Mouse (Mus musculus) testis, adult 2 months (tissue): ENCODE measurements at regions not wholly inside any gene's neighbourhood (a gene's known extent, or its start where the extent isn't known, plus 50 kb on each side); places are given as distances from the start of the nearest gene placed in this dataset.

Experiments used
- H3K27ac ChIP-seq: fragments of 200-500 bp; 2 replicates; pipeline ENCODE4 v1.5.1; 2012; ENCODE audit warnings: low read depth, low read length; ENCODE audit not compliant: control insufficient read depth, insufficient read depth
- H3K27me3 ChIP-seq: fragments of 200-500 bp; 2 replicates; pipeline ENCODE4 v1.6.1; 2012; ENCODE audit warnings: mild to moderate bottlenecking, low read length, moderate library complexity; ENCODE audit not compliant: control insufficient read depth, insufficient read depth
- H3K36me3 ChIP-seq: fragments of 200-500 bp; 2 replicates; pipeline ENCODE4 v1.6.1; 2012; ENCODE audit warnings: mild to moderate bottlenecking, low read length; ENCODE audit not compliant: control insufficient read depth, insufficient read depth
- H3K4me1 ChIP-seq: fragments of 200-500 bp; 2 replicates; pipeline ENCODE4 v1.6.1; 2012; ENCODE audit warnings: low read length; ENCODE audit not compliant: control insufficient read depth, insufficient read depth
- H3K4me3 ChIP-seq: fragments of 200-500 bp; 2 replicates; pipeline ENCODE4 v1.5.1; 2012; ENCODE audit warnings: low read depth, mild to moderate bottlenecking, low read length, moderate library complexity, mixed read lengths; ENCODE audit not compliant: control insufficient read depth
- CTCF ChIP-seq: fragments of 200-500 bp; IDR thresholded peaks from 2 replicates; pipeline ENCODE4 v1.5.1; 2012; ENCODE audit warnings: low read depth, mild to moderate bottlenecking, inconsistent platforms, low read length, moderate library complexity; ENCODE audit not compliant: control insufficient read depth, insufficient read depth, insufficient replicate concordance
- POLR2A ChIP-seq: fragments of 200-500 bp; IDR thresholded peaks from 2 replicates; pipeline ENCODE4 v1.6.1; 2012; ENCODE audit warnings: low read depth, mild to moderate bottlenecking, inconsistent platforms, low read length, moderate library complexity; ENCODE audit not compliant: control insufficient read depth

DNA sequence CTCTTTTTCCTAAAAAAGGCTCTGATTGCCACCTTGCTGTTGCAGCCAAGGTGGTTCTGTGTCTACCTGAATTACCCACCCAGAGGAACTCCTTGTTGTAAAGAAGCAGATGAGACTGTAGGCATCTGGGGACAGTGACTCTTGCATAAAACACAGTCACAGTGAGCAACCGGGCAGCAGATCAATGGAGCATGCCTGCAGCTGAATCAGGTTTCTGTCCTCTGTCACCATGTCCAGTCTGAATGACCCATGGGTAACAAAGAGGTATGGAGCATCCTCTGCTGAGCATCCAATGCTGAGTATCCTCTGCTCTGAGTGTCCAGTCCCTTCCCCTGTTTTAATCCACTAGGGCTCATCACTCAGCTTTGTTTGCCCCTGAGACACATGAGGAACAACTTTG, 172.1 kb upstream of the Ankrd50 start:
- H3K27ac ChIP-seq, result no peak overlapping the region
- no peaks in the 10 kb centered on the region for H3K27me3 ChIP-seq
- H3K4me3 ChIP-seq, result no peak overlapping the region
- H3K4me1 ChIP-seq, result no peaks in the 10 kb centered on the region
- TF ChIP-seq POLR2A, result no peak
- TF ChIP-seq CTCF, result no peak
- H3K36me3 ChIP-seq, result no peaks in the 10 kb centered on the region

DNA sequence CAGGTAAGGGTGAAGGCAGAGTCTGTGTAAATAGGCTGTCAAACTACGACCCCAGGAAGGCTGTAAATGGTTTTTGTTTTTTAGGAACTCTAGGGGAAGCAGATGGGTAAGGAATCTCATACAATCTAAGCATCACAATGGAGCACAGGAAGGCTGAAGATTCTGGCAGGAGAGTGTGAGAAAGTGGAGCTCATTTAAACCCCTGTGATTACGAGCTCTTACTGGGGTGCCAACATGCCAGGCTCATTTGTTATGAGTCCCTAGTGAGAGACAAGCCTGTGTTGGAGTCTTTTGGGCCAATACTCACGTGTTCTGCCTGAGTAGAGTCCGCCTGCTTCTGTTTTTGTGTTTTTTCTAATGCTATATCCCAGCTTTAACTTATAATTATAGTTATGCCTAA, 169.3 kb upstream of the Ankrd50 start:
- Histone ChIP-seq H3K4me3 (no peak overlapping the region), H3K27me3 (no peaks in the 10 kb centered on the region), H3K27ac (no peak overlapping the region), H3K4me1 (no peaks in the 10 kb centered on the region), H3K36me3 (no peaks in the 10 kb centered on the region)
- no peak for TF ChIP-seq CTCF
- no peak for TF ChIP-seq POLR2A

DNA sequence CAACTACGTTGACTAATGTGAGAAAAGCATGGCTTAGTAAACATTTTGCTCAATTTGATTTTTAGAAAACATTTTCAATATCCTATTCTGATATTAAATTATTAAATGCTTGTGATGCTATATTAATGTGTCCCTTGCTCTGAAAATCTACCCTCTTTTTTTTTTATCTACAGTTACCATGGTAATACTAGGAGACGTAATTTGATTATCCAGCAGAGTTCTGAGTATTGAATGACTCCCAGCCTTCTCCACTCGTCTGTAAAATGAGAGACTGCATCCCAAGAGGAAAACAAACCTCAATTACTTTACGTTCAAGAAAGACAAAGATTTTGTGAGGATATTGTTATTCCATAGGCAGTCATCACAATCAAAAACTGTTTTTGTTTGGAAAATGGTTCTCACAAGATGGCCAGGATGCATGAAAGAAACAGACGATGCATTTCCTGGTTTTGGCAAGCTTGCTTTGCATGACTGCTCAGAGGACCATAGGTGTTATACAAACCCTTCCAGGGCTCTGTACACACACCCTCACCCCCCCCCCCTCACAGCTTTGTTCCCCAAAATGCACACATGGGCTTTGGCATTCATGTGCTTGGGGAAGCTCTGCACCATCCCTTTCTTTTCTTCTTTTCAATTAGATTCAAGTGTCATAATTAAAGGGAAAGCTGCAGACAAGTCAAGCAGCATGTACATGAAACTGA, 168.5 kb upstream of the Ankrd50 start:
- no peak for TF ChIP-seq POLR2A
- no peak for TF ChIP-seq CTCF
- H3K27me3 ChIP-seq, result no peaks in the 10 kb centered on the region
- H3K4me3 ChIP-seq, result no peak overlapping the region
- no peaks in the 10 kb centered on the region for H3K4me1 ChIP-seq
- no peaks in the 10 kb centered on the region for H3K36me3 ChIP-seq
- no peak overlapping the region for H3K27ac ChIP-seq

DNA sequence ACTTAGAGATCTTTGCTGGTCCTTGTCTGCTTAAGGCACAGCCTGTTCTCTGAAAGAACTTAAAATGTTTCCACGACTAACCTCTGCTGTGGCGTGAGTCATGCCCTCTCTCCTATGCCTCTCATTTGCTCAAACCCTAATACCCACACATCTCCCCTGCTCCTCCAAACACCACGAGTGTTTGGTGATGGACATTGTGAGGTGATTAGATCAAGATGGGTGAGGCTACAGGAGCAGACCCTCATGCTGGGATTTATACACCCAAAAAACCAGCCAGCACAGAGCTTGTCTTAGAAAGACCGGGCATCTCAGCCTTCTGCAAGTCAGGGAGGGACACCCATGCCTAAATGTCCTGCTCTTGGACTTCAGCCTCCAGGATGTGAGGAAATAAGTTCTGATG, 165.5 kb upstream of the Ankrd50 start:
- Histone ChIP-seq H3K4me1 (no peaks in the 10 kb centered on the region), H3K27ac (peak overlapping the region; percentile 39; the same call in 1 of the 2 replicates), H3K36me3 (no peaks in the 10 kb centered on the region), H3K27me3 (no peaks in the 10 kb centered on the region), H3K4me3 (no peak overlapping the region)
- no peak for TF ChIP-seq POLR2A
- TF ChIP-seq CTCF, result no peak

DNA sequence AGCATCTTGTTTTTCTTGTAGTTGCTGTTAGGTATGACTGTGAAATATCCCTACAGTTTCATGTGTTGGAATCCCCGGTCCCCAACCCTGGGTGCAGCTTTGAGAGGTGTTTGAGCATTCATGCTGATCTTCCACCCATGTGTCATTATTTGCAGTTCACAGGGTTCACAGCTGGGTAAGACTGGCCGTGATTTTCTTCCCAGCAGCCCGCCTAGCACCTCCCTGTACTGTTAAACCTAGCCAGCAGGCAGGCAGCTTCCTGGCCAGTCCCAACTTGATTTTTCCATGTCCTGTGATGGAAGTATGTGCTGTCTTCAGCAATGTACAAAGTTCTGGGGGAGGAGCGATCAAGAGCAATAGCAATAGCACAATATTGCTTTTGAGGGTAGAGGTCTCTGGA, 164.0 kb upstream of the Ankrd50 start:
- Histone ChIP-seq H3K4me1 (no peaks in the 10 kb centered on the region), H3K36me3 (no peaks in the 10 kb centered on the region), H3K4me3 (no peak overlapping the region), H3K27ac (no peak overlapping the region), H3K27me3 (no peaks in the 10 kb centered on the region)
- TF ChIP-seq CTCF (no peak), POLR2A (no peak)

DNA sequence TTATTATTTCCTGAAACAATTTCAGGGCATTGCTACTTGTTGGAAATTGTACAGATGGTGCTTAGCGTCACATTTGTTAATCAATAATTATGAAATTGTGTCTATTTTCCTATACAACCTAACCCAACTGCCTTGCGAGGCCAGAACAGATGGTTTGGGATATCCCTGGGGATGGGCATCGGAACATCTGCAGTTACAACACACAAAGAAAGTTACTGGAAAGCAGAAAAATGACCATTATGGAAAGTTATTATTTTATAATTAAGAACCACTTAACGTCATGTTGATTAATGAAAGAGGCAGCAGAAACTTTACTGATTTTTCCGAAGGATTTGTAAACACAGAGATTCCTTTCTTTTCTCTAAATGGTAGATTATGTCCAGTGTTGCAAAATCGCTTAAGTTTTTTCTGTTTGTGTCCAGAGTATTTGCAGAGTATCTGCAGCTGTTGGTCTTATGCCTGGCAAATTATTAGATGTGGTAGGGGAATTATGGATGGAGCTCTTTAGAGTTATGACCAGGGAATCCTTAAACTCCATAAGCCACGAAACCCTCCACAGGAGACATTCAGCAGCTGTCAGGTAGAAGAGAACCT, 163.2 kb upstream of the Ankrd50 start:
- TF ChIP-seq POLR2A, result no peak
- TF ChIP-seq CTCF, result no peak
- Histone ChIP-seq H3K4me3 (no peak overlapping the region), H3K4me1 (no peaks in the 10 kb centered on the region), H3K36me3 (no peaks in the 10 kb centered on the region), H3K27me3 (no peaks in the 10 kb centered on the region), H3K27ac (no peak overlapping the region)

DNA sequence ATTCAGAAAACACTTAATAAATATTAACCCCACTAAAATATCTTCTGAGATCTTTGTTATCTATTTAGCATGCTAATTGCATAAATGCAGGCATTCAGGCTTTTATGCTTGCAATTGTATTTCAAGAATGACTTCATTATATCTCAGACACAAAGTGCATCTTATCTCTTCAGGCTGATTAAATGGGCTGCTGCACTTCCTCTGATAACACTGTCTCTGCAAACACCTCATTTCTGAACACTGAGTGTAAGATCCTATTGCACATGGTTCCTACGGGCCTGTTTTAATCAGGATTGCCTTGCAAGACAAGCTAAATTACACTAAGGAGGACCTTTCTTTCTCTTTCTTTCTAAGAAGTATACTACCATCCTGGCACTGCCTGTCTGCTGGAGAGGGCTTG, 157.1 kb upstream of the Ankrd50 start:
- no peak overlapping the region for H3K4me3 ChIP-seq
- H3K27me3 ChIP-seq, result no peaks in the 10 kb centered on the region
- no peaks in the 10 kb centered on the region for H3K36me3 ChIP-seq
- H3K4me1 ChIP-seq, result no peaks in the 10 kb centered on the region
- H3K27ac ChIP-seq, result no peak overlapping the region
- TF ChIP-seq CTCF, result no peak
